Mouse (Mus musculus) kidney, embryonic 16.5 days (tissue): ENCODE results near the gene Smap2. TPM values are rescaled to one million over a fixed set of nuclear protein-coding genes. Genes with fewer than 3 reads are reported as not detected.
A peak's percentile ranks its signal among the peaks of the same experiment; 100 is the strongest.

Experiments used
- ATAC-seq: fragments of 200-750 bp; cut with Nextera tagmentation; 2 replicates; pipeline ENCODE4 v1.8.0; 2017; ENCODE audit warnings: moderate TSS enrichment; ENCODE audit not compliant: low FRiP score, low TSS enrichment
- H3K27ac ChIP-seq: fragments of 300-500 bp; sonication (generic); 2 replicates; pipeline ENCODE4 v1.5.1; 2014; ENCODE audit warnings: low read length
- H3K27me3 ChIP-seq: fragments of 300-500 bp; sonication (generic); 2 replicates; pipeline ENCODE4 v1.6.1; 2014; ENCODE audit warnings: low read length, control low read depth, mixed read lengths; ENCODE audit not compliant: insufficient read depth
- H3K36me3 ChIP-seq: fragments of 300-500 bp; sonication (generic); 2 replicates; pipeline ENCODE4 v1.6.1; 2014; ENCODE audit warnings: low read length, control low read depth, mixed read lengths; ENCODE audit not compliant: insufficient read depth
- H3K4me1 ChIP-seq: fragments of 300-500 bp; sonication (generic); 2 replicates; pipeline ENCODE4 v1.6.1; 2014; ENCODE audit warnings: low read length, control low read depth, mixed read lengths; ENCODE audit not compliant: insufficient read depth
- H3K4me2 ChIP-seq: fragments of 300-500 bp; sonication (generic); replicated peaks from 2 replicates; pipeline ENCODE4 v1.6.1; 2014; ENCODE audit warnings: low read depth, low read length
- H3K4me3 ChIP-seq: fragments of 300-500 bp; sonication (generic); 2 replicates; pipeline ENCODE4 v1.5.1; 2014; ENCODE audit warnings: mild to moderate bottlenecking, low read length
- H3K9ac ChIP-seq: fragments of 300-500 bp; sonication (generic); replicated peaks from 2 replicates; pipeline ENCODE4 v1.6.1; 2014; ENCODE audit warnings: low read length
- H3K9me3 ChIP-seq: fragments of 300-500 bp; sonication (generic); 2 replicates; pipeline ENCODE4 v1.6.1; 2016; ENCODE audit warnings: low read length, control low read depth
- WGBS: fragments of 180-500 bp; shearing (Covaris S2); extraction: QIAGEN DNeasy Blood & Tissue Kit; methylation state at CpG from one replicate; pipeline ENCODE4 v1.1.7; 2014; 5-methylcytosine and 5-hydroxymethylcytosine counted together
- polyA plus RNA-seq: library from polyadenylated mRNA; unstranded; fragments of >200 nt; fragmentation: Nextera tagmentation; extraction: Ambion mirVana; gene quantifications from 2 replicates; pipeline ENCODE4 v1.2.1, GENCODE M21; 2015

Gene Smap2
- polyA plus RNA-seq, 1 experiment from 2014 or later: 12.9 TPM

DNA sequence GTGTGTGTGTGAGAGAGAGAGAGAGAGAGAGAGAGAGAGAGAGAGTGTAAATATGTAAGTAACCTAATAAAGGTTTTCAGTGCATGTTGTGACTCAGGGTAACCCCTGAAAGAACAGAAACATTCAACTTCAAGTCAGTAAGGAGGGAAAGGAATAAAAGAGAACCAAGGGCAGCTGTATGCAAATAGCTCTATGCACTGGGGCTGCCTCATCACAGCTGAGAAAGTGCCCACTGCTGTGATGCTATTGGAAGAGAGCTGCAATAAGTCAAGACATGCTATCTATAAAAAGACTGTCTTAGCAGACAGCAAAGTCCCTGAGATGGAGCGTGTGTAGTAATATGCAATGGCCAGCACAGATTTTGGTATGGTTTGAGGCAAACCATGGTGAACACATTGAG, 63.4 kb downstream of the Smap2 start:
- WGBS: 88% methylated on average over 1 of the region's 1 CpGs
- no peaks in the 10 kb centered on the region for H3K36me3 ChIP-seq

DNA sequence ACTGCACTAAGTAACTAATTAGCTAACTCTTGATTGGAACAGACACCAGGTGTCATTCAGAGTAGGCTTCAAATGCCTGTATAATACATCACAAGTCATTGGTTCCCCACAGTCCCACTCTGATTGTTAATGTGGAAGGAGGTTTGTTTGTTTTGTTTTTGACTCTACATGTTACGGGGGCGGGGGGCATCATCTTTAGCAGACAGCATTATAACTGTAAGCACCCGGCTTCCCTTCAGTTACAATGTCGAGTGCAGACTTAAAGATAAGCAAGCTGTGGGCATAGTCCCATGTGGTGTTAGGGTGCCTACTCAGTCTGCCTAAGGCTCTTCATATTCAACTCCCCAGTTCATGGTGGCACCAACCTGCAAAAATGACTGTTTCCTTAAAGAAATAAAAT, 64.0 kb downstream of the Smap2 start:
- 73% methylated on average over 4 of the region's 4 CpGs for WGBS
- Histone ChIP-seq H3K27ac (no peak overlapping the region), H3K4me2 (no peak overlapping the region), H3K9ac (no peak overlapping the region), H3K36me3 (no peaks in the 10 kb centered on the region), H3K4me1 (peaks cover 18% of the 10 kb centered on the region), H3K27me3 (no peaks in the 10 kb centered on the region), H3K4me3 (no peak overlapping the region), H3K9me3 (no peaks in the 10 kb centered on the region)
- no peak for ATAC-seq

More for the DNA sequence above, 63.4 kb downstream of the Smap2 start:
- H3K4me3 ChIP-seq: no peak overlapping the region
- peaks cover 17% of the 10 kb centered on the region for H3K4me1 ChIP-seq
- H3K4me2 ChIP-seq: no peak overlapping the region
- no peaks in the 10 kb centered on the region for H3K9me3 ChIP-seq
- no peak overlapping the region for H3K27ac ChIP-seq
- H3K9ac ChIP-seq: no peak overlapping the region
- no peaks in the 10 kb centered on the region for H3K27me3 ChIP-seq
- ATAC-seq: no peak

DNA sequence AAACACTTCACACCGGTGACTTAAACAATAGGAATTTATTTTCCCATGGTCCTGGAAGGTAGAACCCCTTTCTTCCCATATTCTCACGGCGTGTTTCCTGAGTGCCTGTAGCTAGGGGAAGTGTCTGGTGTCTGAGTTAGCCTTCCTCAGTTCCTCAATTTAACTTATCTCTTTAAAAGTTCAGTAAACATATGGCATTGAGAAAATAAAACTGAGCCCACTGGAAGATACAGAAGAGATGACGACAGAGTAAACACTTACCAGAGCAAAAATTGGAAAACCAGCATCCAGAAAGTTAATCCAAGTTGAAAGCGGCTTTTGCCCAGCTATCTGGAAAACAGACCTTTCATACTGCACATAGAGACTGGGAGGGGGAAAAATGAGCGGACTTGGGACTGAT, 64.9 kb downstream of the Smap2 start:
- H3K4me2 ChIP-seq: peak overlapping the region; percentile 81
- peaks cover 4% of the 10 kb centered on the region; the same call in 1 of the 2 replicates for H3K36me3 ChIP-seq
- no peaks in the 10 kb centered on the region for H3K9me3 ChIP-seq
- H3K4me1 ChIP-seq: peaks cover 18% of the 10 kb centered on the region
- H3K27ac ChIP-seq: peak overlapping the region; percentile 88
- no peak for ATAC-seq
- H3K9ac ChIP-seq: peak overlapping the region; percentile 86
- no peaks in the 10 kb centered on the region for H3K27me3 ChIP-seq
- 39% methylated on average over 6 of the region's 6 CpGs for WGBS
- peak overlapping the region; percentile 80 for H3K4me3 ChIP-seq

DNA sequence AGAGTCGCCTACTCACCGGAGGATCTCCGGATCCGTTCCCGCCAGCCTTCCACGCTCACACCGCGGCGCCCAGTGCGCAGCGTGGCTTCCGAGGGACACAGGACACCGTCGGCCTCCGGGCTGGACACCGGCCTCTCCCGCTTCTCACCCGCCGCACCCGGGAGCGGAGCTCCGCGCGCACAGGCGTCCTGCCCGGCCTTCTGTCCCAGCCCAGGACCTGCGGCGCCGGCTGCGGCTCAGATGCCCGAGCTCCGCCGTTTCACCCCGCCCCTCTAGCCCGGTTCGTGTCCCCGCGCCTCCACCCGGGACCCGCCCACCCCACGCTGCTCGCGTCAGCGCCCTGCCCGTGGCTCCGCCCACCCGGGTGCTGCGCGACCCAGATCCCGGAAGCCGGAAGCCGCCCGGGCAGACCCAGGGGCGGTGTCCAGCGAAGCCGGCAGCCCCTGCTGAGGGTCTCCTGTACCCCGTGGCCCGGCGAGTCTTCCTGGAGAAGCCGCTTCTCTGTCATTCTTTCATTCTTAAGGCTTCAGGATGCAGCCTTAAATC, 65.5 kb downstream of the Smap2 start, which contains the start of gene Zfp69:
Gene Zfp69 (minus strand): TSS at position 272 of the 546 bp plus-strand sequence.
- H3K4me2 ChIP-seq: peak within 1 kb of the TSS; percentile 81
- H3K27me3 ChIP-seq: no peaks in the 10 kb centered on the region
- peak within 1 kb of the TSS; percentile 86 for H3K9ac ChIP-seq
- peak; percentile 98 for ATAC-seq
- peak within 1 kb of the TSS; percentile 88 for H3K27ac ChIP-seq
- H3K4me1 ChIP-seq: peaks cover 18% of the 10 kb centered on the region
- H3K4me3 ChIP-seq: peak within 1 kb of the TSS; percentile 80
- under 1% methylated on average over 58 of the region's 60 CpGs for WGBS
- peaks cover 11% of the 10 kb centered on the region for H3K36me3 ChIP-seq
- H3K9me3 ChIP-seq: no peaks in the 10 kb centered on the region

DNA sequence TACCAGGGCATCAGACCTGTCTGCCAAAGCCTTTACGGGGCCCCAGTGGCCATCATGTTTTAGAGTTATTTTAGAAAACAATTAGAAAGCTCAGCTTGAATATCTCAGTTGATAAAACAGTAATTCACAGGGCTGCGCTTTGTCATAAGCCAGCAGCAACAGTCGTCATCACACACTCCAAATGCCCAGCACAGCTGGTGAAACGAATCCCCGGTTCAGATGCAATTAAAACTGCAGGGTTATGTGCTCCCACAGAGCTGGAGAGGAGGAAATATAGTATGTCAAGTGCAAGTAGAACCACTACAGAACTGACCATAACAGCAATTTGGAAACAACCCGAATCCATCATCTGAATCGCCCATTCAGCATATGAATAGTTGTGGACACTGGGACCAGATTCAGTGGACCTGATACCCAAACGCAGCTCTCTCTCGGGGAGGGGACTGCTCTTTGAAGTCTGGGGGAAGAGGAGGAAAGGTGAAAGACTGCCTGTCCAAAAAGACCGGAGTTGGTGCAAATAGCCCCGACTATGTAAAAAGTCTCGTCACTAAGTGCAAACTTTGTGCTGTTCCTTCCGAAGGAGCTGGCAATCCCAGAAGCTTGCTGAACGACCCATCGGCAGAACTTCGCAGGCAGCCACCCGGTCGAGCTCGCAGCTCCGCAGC, 66.2 kb downstream of the Smap2 start:
- WGBS: 3% methylated on average over 20 of the region's 20 CpGs
- no peak for ATAC-seq

DNA sequence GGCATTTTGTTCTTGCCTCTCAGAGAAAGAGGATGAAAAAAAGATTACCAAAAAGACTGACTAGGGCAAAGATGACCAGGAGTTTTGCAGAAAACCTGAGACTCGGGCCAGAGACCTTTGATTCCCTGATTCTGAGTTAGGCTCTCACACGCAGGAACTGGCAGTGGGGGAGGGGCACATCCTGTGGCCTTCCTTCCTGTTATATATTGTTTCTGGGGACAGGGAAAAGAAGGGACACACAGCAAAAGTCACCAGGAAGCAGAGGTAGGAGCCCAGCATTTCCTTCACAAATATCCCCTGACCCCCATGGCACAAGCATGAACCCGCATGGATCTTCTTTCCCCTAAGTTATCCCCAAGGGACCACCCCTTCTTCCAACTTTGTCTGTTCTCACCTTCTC, 68.1 kb downstream of the Smap2 start:
- Histone ChIP-seq H3K36me3 (peaks cover 22% of the 10 kb centered on the region), H3K4me1 (peaks cover 18% of the 10 kb centered on the region), H3K4me3 (peak overlapping the region; percentile 11; the same call in 1 of the 2 replicates), H3K27ac (peak overlapping the region; percentile 43; the same call in 1 of the 2 replicates), H3K9ac (no peak overlapping the region; the same call in 1 of the 2 replicates), H3K4me2 (peak overlapping the region; percentile 81), H3K27me3 (no peaks in the 10 kb centered on the region), H3K9me3 (no peaks in the 10 kb centered on the region)
- no peak for ATAC-seq
- WGBS: 43% methylated on average over 3 of the region's 3 CpGs

More for the DNA sequence above, 66.2 kb downstream of the Smap2 start:
- H3K4me1 ChIP-seq: peaks cover 18% of the 10 kb centered on the region
- H3K27ac ChIP-seq: peak overlapping the region; percentile 88
- peak overlapping the region; percentile 80 for H3K4me3 ChIP-seq
- no peaks in the 10 kb centered on the region for H3K9me3 ChIP-seq
- H3K4me2 ChIP-seq: peak overlapping the region; percentile 81
- H3K36me3 ChIP-seq: peaks cover 16% of the 10 kb centered on the region
- H3K27me3 ChIP-seq: no peaks in the 10 kb centered on the region
- H3K9ac ChIP-seq: peak overlapping the region; percentile 86

DNA sequence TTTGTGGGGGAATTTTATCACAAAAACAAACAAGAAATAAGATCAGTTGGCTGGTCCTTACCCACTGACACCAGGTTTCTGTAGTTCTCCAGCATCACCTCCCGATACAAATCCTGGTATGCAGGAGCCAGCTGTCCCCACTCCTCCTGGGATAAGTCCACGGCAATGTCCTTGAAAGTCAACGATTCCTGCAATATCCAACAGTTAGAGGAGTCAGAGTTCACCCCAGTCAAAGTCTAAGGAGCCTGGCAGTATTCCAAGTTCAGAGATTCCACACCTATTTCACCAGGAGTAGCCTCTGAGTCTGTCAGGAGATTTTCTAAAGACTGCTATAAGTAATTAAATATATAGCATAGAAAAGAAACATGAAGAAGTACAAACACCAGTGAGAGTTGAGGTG, 82.0 kb downstream of the Smap2 start:
- Histone ChIP-seq H3K9ac (no peak overlapping the region), H3K4me2 (no peak overlapping the region), H3K27me3 (no peaks in the 10 kb centered on the region), H3K9me3 (peaks cover 11% of the 10 kb centered on the region), H3K27ac (no peak overlapping the region), H3K4me3 (no peak overlapping the region), H3K36me3 (peaks cover 18% of the 10 kb centered on the region), H3K4me1 (no peaks in the 10 kb centered on the region)
- ATAC-seq: no peak
- 74% methylated on average over 3 of the region's 3 CpGs for WGBS

DNA sequence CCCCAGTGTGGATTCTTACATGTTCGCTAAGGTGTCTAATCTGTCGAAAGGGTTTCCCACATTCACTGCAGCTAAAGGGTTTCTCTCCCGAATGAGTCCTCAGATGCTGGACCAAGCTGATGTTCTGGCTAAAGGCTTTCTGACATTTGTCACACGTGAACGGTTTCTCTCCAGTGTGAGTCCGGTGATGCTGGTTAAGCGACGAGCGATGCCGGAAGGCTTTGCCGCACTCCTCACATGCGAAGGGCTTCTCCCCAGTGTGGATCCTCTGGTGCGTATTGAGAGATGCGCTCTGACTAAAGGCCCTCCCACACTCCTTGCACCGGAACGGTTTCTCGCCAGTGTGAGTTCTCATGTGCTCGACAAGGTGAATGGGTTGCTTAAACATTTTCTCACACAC, 86.3 kb downstream of the Smap2 start:
- no peak overlapping the region for H3K27ac ChIP-seq
- peaks cover 11% of the 10 kb centered on the region for H3K9me3 ChIP-seq
- peaks cover 18% of the 10 kb centered on the region for H3K36me3 ChIP-seq
- H3K4me2 ChIP-seq: no peak overlapping the region
- no peaks in the 10 kb centered on the region for H3K27me3 ChIP-seq
- ATAC-seq: no peak
- H3K9ac ChIP-seq: no peak overlapping the region
- H3K4me1 ChIP-seq: no peaks in the 10 kb centered on the region
- WGBS: 95% methylated on average over 18 of the region's 18 CpGs
- H3K4me3 ChIP-seq: no peak overlapping the region

DNA sequence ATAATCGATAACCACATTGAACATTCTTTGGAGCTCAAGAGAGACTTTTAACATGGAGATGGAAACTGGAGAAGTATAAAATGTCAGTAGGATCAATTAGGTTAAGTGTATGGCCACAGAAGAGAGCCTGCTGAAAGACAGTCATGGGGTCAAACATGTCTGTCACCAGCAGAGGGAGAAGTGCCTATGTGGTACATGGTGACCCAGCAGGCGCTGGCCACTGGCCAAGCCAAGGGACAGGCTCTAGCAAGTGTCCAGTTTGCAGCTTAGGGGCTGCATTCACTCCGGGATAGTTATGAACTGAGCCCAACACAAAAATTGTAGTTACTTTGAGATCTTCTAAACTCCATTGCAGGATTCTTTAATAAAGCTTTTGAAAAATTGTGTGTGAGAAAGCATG, 88.4 kb downstream of the Smap2 start:
- H3K9ac ChIP-seq: no peak overlapping the region
- H3K27me3 ChIP-seq: no peaks in the 10 kb centered on the region
- H3K4me3 ChIP-seq: no peak overlapping the region
- no peak overlapping the region for H3K27ac ChIP-seq
- ATAC-seq: no peak
- peaks cover 11% of the 10 kb centered on the region for H3K9me3 ChIP-seq
- H3K36me3 ChIP-seq: peaks cover 12% of the 10 kb centered on the region
- 87% methylated on average over 3 of the region's 3 CpGs for WGBS
- peaks cover 9% of the 10 kb centered on the region; the same call in 1 of the 2 replicates for H3K4me1 ChIP-seq
- no peak overlapping the region for H3K4me2 ChIP-seq

DNA sequence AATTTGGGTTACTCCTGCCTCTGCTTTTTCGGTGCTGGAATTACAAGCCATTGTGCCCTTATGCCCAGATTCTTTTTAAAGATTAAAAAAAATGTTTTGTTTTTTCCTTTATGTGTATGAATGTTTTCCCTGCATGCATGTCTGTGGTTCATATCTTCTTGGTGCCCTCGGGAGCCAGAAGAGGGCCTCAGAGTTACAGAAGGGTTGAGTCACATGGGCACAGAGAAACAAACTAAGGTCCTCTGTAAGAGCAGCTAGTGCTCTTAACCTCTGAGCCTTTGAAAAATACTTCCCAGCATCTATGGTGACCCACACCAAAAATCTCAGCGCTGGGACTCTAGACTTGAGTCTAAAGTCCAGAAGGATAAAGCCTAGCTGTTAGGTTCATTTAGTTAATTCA, 91.7 kb downstream of the Smap2 start:
- H3K9me3 ChIP-seq: peaks cover 16% of the 10 kb centered on the region
- 16% methylated on average over 3 of the region's 3 CpGs for WGBS
- peak overlapping the region; percentile 67 for H3K4me2 ChIP-seq
- peak overlapping the region; percentile 84 for H3K27ac ChIP-seq
- peak overlapping the region; percentile 61 for H3K4me3 ChIP-seq
- peak; percentile 47; the same call in 1 of the 2 replicates for ATAC-seq
- H3K9ac ChIP-seq: peak overlapping the region; percentile 86
- H3K27me3 ChIP-seq: no peaks in the 10 kb centered on the region
- H3K36me3 ChIP-seq: peaks cover 22% of the 10 kb centered on the region
- H3K4me1 ChIP-seq: peaks cover 12% of the 10 kb centered on the region; the same call in 1 of the 2 replicates
